9 mouse cellular contexts compared by ENCODE assay signal in the genomic region with DNA sequence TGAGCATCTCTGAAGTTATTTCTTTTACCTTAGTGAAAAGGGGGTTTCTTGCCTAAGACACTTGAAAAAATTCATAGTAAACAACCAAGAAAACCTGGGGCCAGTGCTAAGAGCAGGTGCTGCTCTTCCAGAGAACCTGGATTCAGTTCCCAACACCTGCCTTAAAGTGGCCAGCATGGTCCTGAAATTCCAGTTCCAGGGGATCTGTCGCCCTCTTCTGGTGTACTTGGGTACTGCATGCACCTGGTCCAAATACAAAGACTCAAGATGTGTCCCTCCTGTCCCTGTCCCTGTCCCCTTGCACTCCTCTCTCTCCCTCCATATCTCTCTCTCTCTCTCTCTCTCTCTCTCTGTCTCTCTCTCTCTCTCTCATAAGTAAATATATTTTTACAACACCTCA. TPM values are rescaled to one million over a fixed set of nuclear protein-coding genes. Genes with fewer than 3 reads are reported as not detected.
A peak's percentile ranks its signal among the peaks of the same experiment; 100 is the strongest.
DNase-seq lines count a peak whose midpoint lies in the region; ATAC-seq and TF ChIP-seq lines count a peak whose summit lies in the region.
"Had no signal": no experiment of that assay in that cellular context is flagged by ENCODE, and none has a peak within 500 bp of the region (broad histone marks: within the 10 kb centered on the region; RNA-seq: fewer than 3 reads in every experiment).

No protein-coding gene starts in this region.

- no peak overlapping the region for H3K4me3 ChIP-seq in layer of hippocampus, adult 2 months
- H3K4me3 ChIP-seq: hindbrain, embryonic 15.5 days had no signal

- ATAC-seq in activated CD4-positive, CD25-positive, alpha-beta regulatory T cell, adult 4 months, result no peak

- no peak overlapping the region for H3K27ac ChIP-seq in layer of hippocampus, adult 2 months
- H3K27ac ChIP-seq: hindbrain, embryonic 15.5 days had no signal

- TF ChIP-seq CTCF in layer of hippocampus, adult 2 months (conservative IDR thresholded peaks at IDR 0.05), result peak; percentile 96

- peak; percentile 49 for DNase-seq in 416B (ENCODE audit: low read depth)
- DNase-seq in MEL-GATA-1-ER (ENCODE audit: extremely low read depth, low read depth), result peak; percentile 52
- peak; percentile 89 for DNase-seq in cerebellum, adult 9-11 months
- DNase-seq in gastrocnemius, postnatal 25 days, result peak; percentile 67
- DNase-seq in layer of hippocampus, adult 2 months (ENCODE audit: low spot score in 2 of 2), result peak; percentile 83 to 94
- DNase-seq in lung, postnatal 25 days (ENCODE audit: low spot score), result peak; percentile 88
- peak; percentile 74 for DNase-seq in skeletal muscle tissue, adult 2 months (ENCODE audit: low read depth, low spot score)

RNA-seq across cellular contexts. Expression of gene Slc47a1, which starts 32.0 kb away (rescaled TPM):
- total RNA-seq in gastrocnemius, postnatal 25 days (2021), result 10 to 100 TPM; 16.1 to 20.7 TPM
- 1 to 10 TPM; 1.7 to 2.3 TPM for total RNA-seq in layer of hippocampus, adult 2 months (2021)
- polyA plus RNA-seq in activated CD4-positive, CD25-positive, alpha-beta regulatory T cell, adult 4 months (2017; shearing (Covaris generic)), result not detected

RNA-seq across cellular contexts. Expression of gene Rnf112, which starts 43.8 kb away (rescaled TPM):
- under 1 TPM; 0.21 to 0.33 TPM for total RNA-seq in gastrocnemius, postnatal 25 days (2021)
- total RNA-seq in layer of hippocampus, adult 2 months (2021), result 100 to 1,000 TPM; 543 to 554 TPM
- polyA plus RNA-seq in activated CD4-positive, CD25-positive, alpha-beta regulatory T cell, adult 4 months (2017; shearing (Covaris generic)), result not detected

Comparison
In these comparisons a context has a peak if more than half of its experiments do, and no peak if none do; other contexts are left out.
1. RNA of gene Slc47a1, which starts 32.0 kb away (total RNA-seq): 16.1 to 20.7 TPM in gastrocnemius, postnatal 25 days; 1.7 to 2.3 TPM in layer of hippocampus, adult 2 months; every median in the first group is over 4 times any median in the second.
2. RNA of gene Rnf112, which starts 43.8 kb away (total RNA-seq): 543 to 554 TPM in layer of hippocampus, adult 2 months; 0.21 to 0.33 TPM in gastrocnemius, postnatal 25 days; every median in the first group is over 100 times any median in the second.
3. Peak in every context shown above with its lines, with median percentiles within 50 percentile points of each other: DNase-seq.